Comparison of ENCODE assay signal across 8 mouse cellular contexts in genomic region chr2:128892180-128892721, GRCm38 (mm10). TPM values are rescaled to one million over a fixed set of nuclear protein-coding genes. Genes with fewer than 3 reads are reported as not detected.
DNase-seq lines count a peak whose midpoint lies in the region; ATAC-seq and TF ChIP-seq lines count a peak whose summit lies in the region.
"Had no signal": no experiment of that assay in that cellular context is flagged by ENCODE, and none has a peak within 500 bp of the region (broad histone marks: within the 10 kb centered on the region; RNA-seq: fewer than 3 reads in every experiment).

No protein-coding gene starts in this region.

- no peak for TF ChIP-seq CTCF in E14TG2a.4 (conservative IDR thresholded peaks at IDR 0.05; ENCODE audit: low read length)
- TF ChIP-seq CTCF in ES-Bruce4 (IDR thresholded peaks at IDR 0.05; ENCODE audit: low read depth, low read length) = no peak

- H3K9me3 ChIP-seq in E14TG2a.4 (ENCODE audit: low read length) (no peaks in the 10 kb centered on the region), ES-Bruce4 (replicated peaks; ENCODE audit: control insufficient read depth, insufficient read depth, low read length, poor library complexity, severe bottlenecking) (no peaks in the 10 kb centered on the region)
- no peaks in the 10 kb centered on the region for H3K9me3 ChIP-seq in embryonic facial prominence, embryonic 13.5 days
- H3K9me3 ChIP-seq in limb, embryonic 10.5 days (replicated peaks) = no peaks in the 10 kb centered on the region

- WGBS in embryonic facial prominence, embryonic 13.5 days = 2% methylated on average over 35 of the region's 37 CpGs
- WGBS in limb, embryonic 10.5 days = 6% methylated on average over 37 of the region's 37 CpGs

- TF ChIP-seq EP300 in ES-Bruce4 (IDR thresholded peaks at IDR 0.05; ENCODE audit: insufficient read depth, low read depth, low read length) = peak; percentile 68; the same call in 1 of the 2 replicates

- H3K4me3 ChIP-seq in E14TG2a.4 (replicated peaks; ENCODE audit: low read length) = peak overlapping the region; percentile 71
- H3K4me3 ChIP-seq in ES-Bruce4 (ENCODE audit: low read depth, low read length) = peak overlapping the region; percentile 36
- peak overlapping the region; percentile 41 for H3K4me3 ChIP-seq in embryonic facial prominence, embryonic 13.5 days
- peak overlapping the region; percentile 46 for H3K4me3 ChIP-seq in limb, embryonic 10.5 days
- H3K4me3 ChIP-seq: erythroblast, embryonic 14.5 days had no signal

- no peak for TF ChIP-seq POLR2A in ES-Bruce4 (IDR thresholded peaks at IDR 0.05; ENCODE audit: insufficient read depth, low read length)

- H3K27me3 ChIP-seq in E14TG2a.4 (ENCODE audit: insufficient read depth, low read length) (peaks cover 19% of the 10 kb centered on the region), ES-Bruce4 (ENCODE audit: control insufficient read depth, insufficient read depth, low read length, poor library complexity, severe bottlenecking) (no peaks in the 10 kb centered on the region)
- peaks cover 10% of the 10 kb centered on the region; the same call in 1 of the 2 replicates for H3K27me3 ChIP-seq in embryonic facial prominence, embryonic 13.5 days
- H3K27me3 ChIP-seq in limb, embryonic 10.5 days (ENCODE audit: low read depth, poor library complexity, severe bottlenecking) = peaks cover 20% of the 10 kb centered on the region

- H3K4me1 ChIP-seq in E14TG2a.4 (replicated peaks; ENCODE audit: low read depth, low read length) (peaks cover 56% of the 10 kb centered on the region), ES-Bruce4 (ENCODE audit: control insufficient read depth, insufficient read depth, low read length) (peaks cover 3% of the 10 kb centered on the region)
- H3K4me1 ChIP-seq in embryonic facial prominence, embryonic 13.5 days = 0 out of 2 replicates have a peak, but pooled peaks cover 3% of the 10 kb centered on the region
- peaks cover 13% of the 10 kb centered on the region for H3K4me1 ChIP-seq in limb, embryonic 10.5 days

- peak overlapping the region; percentile 75 for H3K4me2 ChIP-seq in embryonic facial prominence, embryonic 13.5 days

- H3K36me3 ChIP-seq in E14TG2a.4 (ENCODE audit: insufficient read depth, low read length) = no peaks in the 10 kb centered on the region
- no peaks in the 10 kb centered on the region for H3K36me3 ChIP-seq in ES-Bruce4 (ENCODE audit: control insufficient read depth, insufficient read depth, low read length, poor library complexity, severe bottlenecking)
- H3K36me3 ChIP-seq in embryonic facial prominence, embryonic 13.5 days = no peaks in the 10 kb centered on the region
- H3K36me3 ChIP-seq in limb, embryonic 10.5 days = no peaks in the 10 kb centered on the region

- DNase-seq in limb, embryonic 10.5 days (ENCODE audit: low spot score) = peak; percentile 45
- DNase-seq in retina, embryonic 14.5 days (ENCODE audit: low spot score) = peak; percentile 29
- DNase-seq in frontal cortex, postnatal 25 days (ENCODE audit: low spot score in 2 of 2) = no peak

- 0 out of 2 replicates have a peak overlapping the region, but pooled peaks have one; percentile 3 for H3K9ac ChIP-seq in ES-Bruce4 (ENCODE audit: low read depth, poor library complexity, severe bottlenecking)
- peak overlapping the region; percentile 51; the same call in 1 of the 2 replicates for H3K9ac ChIP-seq in embryonic facial prominence, embryonic 13.5 days

- ATAC-seq in embryonic facial prominence, embryonic 13.5 days (ENCODE audit: insufficient number of reproducible peaks, insufficient read depth, low FRiP score, low TSS enrichment, low read depth) = no peak
- ATAC-seq in monocyte, adult 5-6 weeks (replicated peaks; ENCODE audit: insufficient number of reproducible peaks, low FRiP score, low TSS enrichment, poor library complexity, severe bottlenecking) = no peak

- no peak overlapping the region for H3K27ac ChIP-seq in ES-Bruce4 (ENCODE audit: insufficient read depth, low read length)
- no peak overlapping the region for H3K27ac ChIP-seq in embryonic facial prominence, embryonic 13.5 days
- no peak overlapping the region for H3K27ac ChIP-seq in limb, embryonic 10.5 days

RNA-seq across cellular contexts. Expression of gene Fbln7, which starts 29.5 kb away (rescaled TPM):
- polyA plus RNA-seq in ES-Bruce4 (2011; ENCODE audit: insufficient read depth, insufficient read length, low read depth, missing spikeins) = 0.38 and 0.75 TPM in 2 replicates
- polyA plus RNA-seq in embryonic facial prominence, embryonic 13.5 days (2015; fragmentation: Nextera tagmentation; extraction: Ambion mirVana) = 2.9 and 3.4 TPM in 2 replicates
- polyA plus RNA-seq in limb, embryonic 10.5 days (2016; fragmentation: Nextera tagmentation; extraction: Ambion mirVana) = 1.0 and 1.2 TPM in 2 replicates
- total RNA-seq in monocyte, adult 5-6 weeks (2017) = not detected in 3 replicates
- polyA plus RNA-seq: erythroblast, embryonic 14.5 days had no signal

RNA-seq across cellular contexts. Expression of gene Zc3h8, which starts 51.6 kb away (rescaled TPM):
- 11.6 and 13.1 TPM in 2 replicates for polyA plus RNA-seq in ES-Bruce4 (2011; ENCODE audit: insufficient read depth, insufficient read length, low read depth, missing spikeins)
- 8.8 and 8.9 TPM in 2 replicates for polyA plus RNA-seq in embryonic facial prominence, embryonic 13.5 days (2015; fragmentation: Nextera tagmentation; extraction: Ambion mirVana)
- polyA plus RNA-seq in limb, embryonic 10.5 days (2016; fragmentation: Nextera tagmentation; extraction: Ambion mirVana) = 8.8 and 9.4 TPM in 2 replicates
- total RNA-seq in monocyte, adult 5-6 weeks (2017) = 5.2 to 11.2 TPM (median 8.0 TPM) in 3 replicates
- polyA plus RNA-seq: erythroblast, embryonic 14.5 days had no signal

Comparison
In these comparisons a context has a peak if more than half of its experiments do, and no peak if none do; other contexts are left out.
1. DNase-seq: peak in limb, embryonic 10.5 days (single experiment) and retina, embryonic 14.5 days (single experiment); none in frontal cortex, postnatal 25 days (0 of 2).
2. Peak in every context shown above with its lines, with median percentiles within 50 percentile points of each other: H3K4me3 ChIP-seq.